In the genomic region with DNA sequence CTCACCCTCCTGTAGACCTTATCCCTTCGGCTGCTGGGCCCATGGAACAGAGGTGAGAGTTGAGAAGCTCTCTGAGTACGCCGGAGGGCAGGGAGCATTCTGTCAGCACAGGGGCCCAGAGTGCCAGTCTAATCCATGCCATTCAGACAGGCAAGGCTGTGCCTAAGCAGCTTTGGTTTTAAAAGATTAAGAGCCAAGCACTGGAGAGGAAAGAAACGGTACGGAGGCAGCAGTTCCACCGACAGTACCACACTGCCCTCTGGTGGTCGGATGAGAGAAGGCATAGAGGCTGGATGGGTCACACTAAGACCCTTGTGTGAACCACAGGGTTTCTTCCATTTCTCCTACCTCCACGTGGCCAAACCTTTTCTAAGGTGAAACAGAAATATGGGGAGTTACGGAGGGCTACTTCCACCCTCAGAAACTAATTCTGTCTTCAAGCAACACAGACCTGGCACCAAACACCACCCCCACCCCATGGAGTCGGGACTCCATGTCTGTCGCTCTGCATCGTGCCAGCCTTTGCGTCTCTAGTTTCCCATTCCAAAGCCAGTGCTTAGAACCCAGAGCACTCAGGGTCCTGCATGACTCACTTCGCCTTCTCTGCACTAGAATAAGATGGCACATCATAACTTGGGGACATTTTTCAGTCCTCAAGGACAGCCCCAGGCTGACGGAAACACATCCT, we compare ENCODE assay signal across 8 mouse cellular contexts.
DNase-seq lines count a peak whose midpoint lies in the region; ATAC-seq and TF ChIP-seq lines count a peak whose summit lies in the region.

No protein-coding gene starts in this region.

- 36% methylated on average over 15 of the region's 15 CpGs for WGBS in forebrain, embryonic 10.5 days
- 35% methylated on average over 15 of the region's 15 CpGs for WGBS in heart, embryonic 14.5 days
- 42% methylated on average over 15 of the region's 15 CpGs for WGBS in liver, embryonic 11.5 days
- WGBS in neural tube, embryonic 14.5 days: 41% methylated on average over 15 of the region's 15 CpGs

- in situ Hi-C loops in CH12.LX (cut with MboI; ENCODE audit: low pct_ligation_motif_present, low pct_unique_long_range_greater_than_20kb, low sequenced_read_pairs): loop anchor here (10.0 kb wide), 1 partner anchor 952 kb away; the partner anchor contains the start of gene Igfbp5

- H3K27me3 ChIP-seq in CH12.LX (replicated peaks): peaks cover 73% of the 10 kb centered on the region
- H3K27me3 ChIP-seq in forebrain, embryonic 10.5 days (ENCODE audit: poor library complexity, severe bottlenecking): no peaks in the 10 kb centered on the region; the same call in 1 of the 2 replicates
- H3K27me3 ChIP-seq in heart, embryonic 14.5 days (ENCODE audit: control insufficient read depth, insufficient read depth, low read length): no peaks in the 10 kb centered on the region
- 0 out of 2 replicates have a peak, but pooled peaks cover 3% of the 10 kb centered on the region for H3K27me3 ChIP-seq in liver, embryonic 11.5 days (replicated peaks; ENCODE audit: control insufficient read depth, insufficient read depth, low read length)
- no peaks in the 10 kb centered on the region for H3K27me3 ChIP-seq in neural tube, embryonic 14.5 days (ENCODE audit: control insufficient read depth, insufficient read depth, low read length)
- no peaks in the 10 kb centered on the region for H3K27me3 ChIP-seq in testis, adult 2 months (ENCODE audit: control insufficient read depth, insufficient read depth, low read length)

- peaks cover 9 to 51% of the 10 kb centered on the region in 2 experiments for H3K4me1 ChIP-seq in CH12.LX (ENCODE audit: control insufficient read depth in 1 of 2, insufficient read depth in 2 of 2)
- H3K4me1 ChIP-seq in forebrain, embryonic 10.5 days: peaks cover 49% of the 10 kb centered on the region
- peaks cover 4 to 8% of the 10 kb centered on the region in 2 experiments; a peak in 3 of 4 replicates for H3K4me1 ChIP-seq in heart, embryonic 14.5 days (ENCODE audit: control insufficient read depth in 2 of 2, insufficient read depth in 2 of 2, low read length in 2 of 2)
- no peaks in the 10 kb centered on the region for H3K4me1 ChIP-seq in liver, embryonic 11.5 days (replicated peaks; ENCODE audit: control insufficient read depth, insufficient read depth, low read length)
- H3K4me1 ChIP-seq in neural tube, embryonic 14.5 days (ENCODE audit: control insufficient read depth, insufficient read depth, low read length): 0 out of 2 replicates have a peak, but pooled peaks cover 4% of the 10 kb centered on the region
- H3K4me1 ChIP-seq in testis, adult 2 months (ENCODE audit: control insufficient read depth, insufficient read depth, low read length): peaks cover 4% of the 10 kb centered on the region

- peak; percentile 98 for TF ChIP-seq RAD21 in CH12.LX (IDR thresholded peaks at IDR 0.05; ENCODE audit: low read depth, low read length)

- DNase-seq in CH12.LX (ENCODE audit: extremely low read depth): peak; percentile 76
- DNase-seq in c-Kit-positive CD71-negative TER-119-negative erythroid progenitor cells, embryonic 14.5 days (ENCODE audit: low read depth): peak; percentile 48
- peak; percentile 89 for DNase-seq in forebrain, embryonic 10.5 days (ENCODE audit: extremely low spot score, low spot score)
- peak; percentile 94 for DNase-seq in kidney, postnatal 10 days
- peak; percentile 82 for DNase-seq in liver, embryonic 11.5 days (ENCODE audit: low spot score)

- no peak overlapping the region for H3K27ac ChIP-seq in CH12.LX (ENCODE audit: insufficient read depth, low read depth)
- H3K27ac ChIP-seq in forebrain, embryonic 10.5 days: peak overlapping the region; percentile 86
- H3K27ac ChIP-seq in heart, embryonic 14.5 days (replicated peaks in 1 of 2; ENCODE audit: control insufficient read depth in 1 of 2, insufficient read depth in 1 of 2, low read depth in 2 of 2, low read length in 2 of 2): no peak overlapping the region
- H3K27ac ChIP-seq in liver, embryonic 11.5 days (ENCODE audit: low read depth, low read length): no peak overlapping the region
- H3K27ac ChIP-seq in neural tube, embryonic 14.5 days (ENCODE audit: low read depth, low read length): no peak overlapping the region
- no peak overlapping the region for H3K27ac ChIP-seq in testis, adult 2 months (ENCODE audit: control insufficient read depth, insufficient read depth, low read depth, low read length)

- no peak overlapping the region for H3K4me2 ChIP-seq in CH12.LX (ENCODE audit: insufficient read depth, low read depth, poor library complexity, severe bottlenecking)
- H3K4me2 ChIP-seq in heart, embryonic 14.5 days (ENCODE audit: low read length): peak overlapping the region; percentile 33; the same call in 1 of the 2 replicates
- no peak overlapping the region for H3K4me2 ChIP-seq in liver, embryonic 11.5 days
- no peak overlapping the region for H3K4me2 ChIP-seq in neural tube, embryonic 14.5 days (ENCODE audit: low read depth, low read length)

- H3K4me3 ChIP-seq in CH12.LX (replicated peaks in 1 of 3; ENCODE audit: low read depth in 2 of 3, low read length in 2 of 3, poor library complexity in 1 of 3): no peak overlapping the region
- peak overlapping the region; percentile 16; the same call in 1 of the 2 replicates for H3K4me3 ChIP-seq in forebrain, embryonic 10.5 days
- no peak overlapping the region for H3K4me3 ChIP-seq in heart, embryonic 14.5 days (ENCODE audit: control insufficient read depth in 1 of 2, insufficient read depth in 1 of 2, low read depth in 1 of 2, low read length in 2 of 2)
- no peak overlapping the region for H3K4me3 ChIP-seq in liver, embryonic 11.5 days (ENCODE audit: low read depth, low read length)
- H3K4me3 ChIP-seq in neural tube, embryonic 14.5 days (ENCODE audit: low read depth, low read length): no peak overlapping the region
- H3K4me3 ChIP-seq in testis, adult 2 months (ENCODE audit: control insufficient read depth, low read depth, low read length): no peak overlapping the region

- no peaks in the 10 kb centered on the region for H3K79me2 ChIP-seq in CH12.LX (replicated peaks; ENCODE audit: control insufficient read depth, extremely low read depth, insufficient read depth, poor library complexity, severe bottlenecking)

- peak; percentile 89 to 97 for TF ChIP-seq CTCF in CH12.LX (conservative IDR thresholded peaks at IDR 0.05 in 1 of 2, IDR thresholded peaks at IDR 0.05 in 1 of 2; ENCODE audit: low read depth in 2 of 2, low read length in 2 of 2)
- peak; percentile 97 for TF ChIP-seq CTCF in testis, adult 2 months (IDR thresholded peaks at IDR 0.05; ENCODE audit: control insufficient read depth, insufficient read depth, insufficient replicate concordance, low read depth, low read length)

- no peak for TF ChIP-seq POLR2A in CH12.LX (IDR thresholded peaks at IDR 0.05; ENCODE audit: low read depth, low read length)
- TF ChIP-seq POLR2A in testis, adult 2 months (IDR thresholded peaks at IDR 0.05; ENCODE audit: control insufficient read depth, low read depth, low read length): no peak

- peak; percentile 25; the same call in 1 of the 2 replicates for ATAC-seq in heart, embryonic 14.5 days (ENCODE audit: insufficient number of reproducible peaks, insufficient read depth, low FRiP score, low read depth)
- 0 out of 2 replicates have a peak, but pooled peaks have one; percentile 45 for ATAC-seq in liver, embryonic 11.5 days (replicated peaks; ENCODE audit: low FRiP score)
- ATAC-seq in neural tube, embryonic 14.5 days (ENCODE audit: low read depth): peak; percentile 77

- no peaks in the 10 kb centered on the region for H3K36me3 ChIP-seq in CH12.LX (replicated peaks in 1 of 2; ENCODE audit: control insufficient read depth in 1 of 2, insufficient read depth in 1 of 2, low read length in 1 of 2)
- H3K36me3 ChIP-seq in forebrain, embryonic 10.5 days (replicated peaks): no peaks in the 10 kb centered on the region
- no peaks in the 10 kb centered on the region for H3K36me3 ChIP-seq in heart, embryonic 14.5 days (ENCODE audit: control insufficient read depth, insufficient read depth, low read length)
- no peaks in the 10 kb centered on the region for H3K36me3 ChIP-seq in liver, embryonic 11.5 days (ENCODE audit: control insufficient read depth, insufficient read depth, low read length)
- H3K36me3 ChIP-seq in neural tube, embryonic 14.5 days (ENCODE audit: control insufficient read depth, insufficient read depth, low read length): no peaks in the 10 kb centered on the region
- H3K36me3 ChIP-seq in testis, adult 2 months (ENCODE audit: control insufficient read depth, insufficient read depth, low read length): no peaks in the 10 kb centered on the region

- H3K9ac ChIP-seq in CH12.LX (ENCODE audit: insufficient read depth, low read depth): no peak overlapping the region
- peak overlapping the region; percentile 13; the same call in 1 of the 2 replicates for H3K9ac ChIP-seq in heart, embryonic 14.5 days (ENCODE audit: low read length)
- H3K9ac ChIP-seq in liver, embryonic 11.5 days (ENCODE audit: low read depth, low read length): no peak overlapping the region
- H3K9ac ChIP-seq in neural tube, embryonic 14.5 days (replicated peaks; ENCODE audit: low read depth, low read length): no peak overlapping the region

- no peaks in the 10 kb centered on the region for H3K9me3 ChIP-seq in CH12.LX (replicated peaks; ENCODE audit: low read length)
- H3K9me3 ChIP-seq in forebrain, embryonic 10.5 days: no peaks in the 10 kb centered on the region
- H3K9me3 ChIP-seq in heart, embryonic 14.5 days (ENCODE audit: control insufficient read depth, low read length): no peaks in the 10 kb centered on the region
- H3K9me3 ChIP-seq in liver, embryonic 11.5 days (ENCODE audit: control insufficient read depth, low read length): no peaks in the 10 kb centered on the region
- H3K9me3 ChIP-seq in neural tube, embryonic 14.5 days (ENCODE audit: control insufficient read depth, low read length): no peaks in the 10 kb centered on the region

- no peak for TF ChIP-seq EP300 in CH12.LX (IDR thresholded peaks at IDR 0.05; ENCODE audit: low read length)

- dilution Hi-C loops in CH12.LX (cut with MboI; ENCODE audit: extremely low pct_ligation_motif_present, extremely low pct_unique_long_range_greater_than_20kb, low sequenced_read_pairs): no loop called here

TF ChIP-seq in CH12.LX, 34 proteins besides CTCF, POLR2A, EP300 and RAD21 (continues in another document):
- TF ChIP-seq NELFE (IDR thresholded peaks at IDR 0.05; ENCODE audit: low read depth, low read length) (no peak), CHD2 (IDR thresholded peaks at IDR 0.05; ENCODE audit: low read length) (no peak), ZC3H11A (IDR thresholded peaks at IDR 0.05; ENCODE audit: low read depth, low read length) (peak; percentile 62), USF2 (conservative IDR thresholded peaks at IDR 0.05; ENCODE audit: low read depth, low read length) (no peak), SMC3 (IDR thresholded peaks at IDR 0.05; ENCODE audit: low read depth, low read length) (peak; percentile 87), TBP (conservative IDR thresholded peaks at IDR 0.05; ENCODE audit: low read depth, low read length) (no peak), USF1 (IDR thresholded peaks at IDR 0.05; ENCODE audit: low read depth, low read length) (no peak), SIN3A (IDR thresholded peaks at IDR 0.05; ENCODE audit: low read length) (no peak), KAT2A (IDR thresholded peaks at IDR 0.05; ENCODE audit: insufficient replicate concordance, low read length) (no peak), IRF4 (IDR thresholded peaks at IDR 0.05; ENCODE audit: low read depth, low read length) (no peak; the same call in 1 of the 2 replicates)

Comparison
In these comparisons a context has a peak if more than half of its experiments do, and no peak if none do; other contexts are left out.
1. ATAC-seq: peak in every context shown above with its lines; median percentile 77 in neural tube, embryonic 14.5 days; 45 in liver, embryonic 11.5 days; 25 in heart, embryonic 14.5 days.